10 mouse cellular contexts compared by ENCODE assay signal in the genomic region with DNA sequence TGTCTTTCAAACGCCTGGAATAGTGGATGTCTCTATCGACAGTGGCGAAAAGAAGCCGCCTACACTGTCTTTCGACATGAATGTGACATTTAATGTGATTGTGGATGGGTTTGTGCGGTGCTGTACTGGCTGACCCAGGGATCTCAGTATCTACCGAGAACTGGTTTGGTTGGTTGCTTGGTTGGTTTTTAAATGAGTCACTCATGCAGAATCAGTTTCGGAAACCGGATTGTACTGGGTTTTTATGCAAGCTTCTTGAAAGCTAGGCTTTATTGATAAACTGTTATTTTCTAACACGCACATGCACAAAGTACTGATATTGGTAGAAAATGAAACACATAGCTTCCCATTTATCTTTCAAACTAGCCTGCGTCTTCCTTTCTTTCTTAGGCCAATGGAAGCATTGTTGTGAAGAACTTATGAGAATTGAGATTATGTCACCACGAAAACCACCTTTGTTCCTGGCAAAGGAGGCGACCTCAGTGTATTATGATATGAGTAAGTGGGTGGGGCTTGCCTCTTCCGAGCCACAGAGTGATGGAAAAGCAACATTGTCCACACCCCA.
A peak's percentile ranks its signal among the peaks of the same experiment; 100 is the strongest.
DNase-seq lines count a peak whose midpoint lies in the region; ATAC-seq lines count a peak whose summit lies in the region.
"Had no signal": no experiment of that assay in that cellular context is flagged by ENCODE, and none has a peak within 500 bp of the region (broad histone marks: within the 10 kb centered on the region; RNA-seq: fewer than 3 reads in every experiment).

No protein-coding gene starts in this region.

- ATAC-seq in forebrain, embryonic 11.5 days (replicated peaks; ENCODE audit: low FRiP score): 0 out of 2 replicates have a peak, but pooled peaks have one; percentile 15
- peak; percentile 77 for ATAC-seq in CD4-positive, CD25-positive, alpha-beta regulatory T cell, adult 4 months
- peak; percentile 17 for ATAC-seq in forebrain, embryonic 15.5 days (replicated peaks)

- H3K27ac ChIP-seq in forebrain, embryonic 11.5 days (ENCODE audit: low read depth, low read length): 0 out of 2 replicates have a peak overlapping the region, but pooled peaks have one; percentile 19
- H3K27ac ChIP-seq in forebrain, embryonic 10.5 days: no peak overlapping the region
- peak overlapping the region; percentile 78 for H3K27ac ChIP-seq in forebrain, embryonic 15.5 days (replicated peaks)
- H3K27ac ChIP-seq in midbrain, embryonic 10.5 days (replicated peaks): peak overlapping the region; percentile 1; the same call in 1 of the 2 replicates
- H3K27ac ChIP-seq: limb, embryonic 15.5 days had no signal

- H3K36me3 ChIP-seq in forebrain, embryonic 11.5 days (ENCODE audit: control insufficient read depth, insufficient read depth, low read length): peaks cover 9% of the 10 kb centered on the region; the same call in 1 of the 2 replicates
- H3K36me3 ChIP-seq in forebrain, embryonic 10.5 days (replicated peaks): peaks cover 58% of the 10 kb centered on the region
- no peaks in the 10 kb centered on the region for H3K36me3 ChIP-seq in forebrain, embryonic 15.5 days
- H3K36me3 ChIP-seq in midbrain, embryonic 10.5 days: peaks cover 57% of the 10 kb centered on the region
- H3K36me3 ChIP-seq: limb, embryonic 15.5 days had no signal

- H3K4me3 ChIP-seq in forebrain, embryonic 11.5 days (ENCODE audit: low read depth, low read length): no peak overlapping the region
- no peak overlapping the region for H3K4me3 ChIP-seq in forebrain, embryonic 10.5 days
- no peak overlapping the region for H3K4me3 ChIP-seq in forebrain, embryonic 15.5 days
- no peak overlapping the region for H3K4me3 ChIP-seq in midbrain, embryonic 10.5 days
- H3K4me3 ChIP-seq: limb, embryonic 15.5 days had no signal

- 72% methylated on average over 14 of the region's 14 CpGs for WGBS in forebrain, embryonic 11.5 days
- 81% methylated on average over 14 of the region's 14 CpGs for WGBS in forebrain, embryonic 10.5 days
- 45% methylated on average over 14 of the region's 14 CpGs for WGBS in forebrain, embryonic 15.5 days
- WGBS in midbrain, embryonic 10.5 days: 85% methylated on average over 14 of the region's 14 CpGs

- 0 out of 2 replicates have a peak, but pooled peaks cover 1% of the 10 kb centered on the region for H3K4me1 ChIP-seq in forebrain, embryonic 11.5 days (replicated peaks; ENCODE audit: control insufficient read depth, insufficient read depth, low read length)
- H3K4me1 ChIP-seq in forebrain, embryonic 10.5 days: peaks cover 42% of the 10 kb centered on the region
- peaks cover 16% of the 10 kb centered on the region for H3K4me1 ChIP-seq in forebrain, embryonic 15.5 days
- peaks cover 34% of the 10 kb centered on the region for H3K4me1 ChIP-seq in midbrain, embryonic 10.5 days
- H3K4me1 ChIP-seq: limb, embryonic 15.5 days had no signal

- no peak for DNase-seq in forebrain, embryonic 11.5 days (ENCODE audit: low spot score)
- no peak for DNase-seq in forebrain, embryonic 10.5 days (ENCODE audit: extremely low spot score, low spot score)
- DNase-seq in midbrain, embryonic 10.5 days (ENCODE audit: low spot score): no peak
- no peak for DNase-seq in B cell, adult 2 months
- no peak for DNase-seq in gastrocnemius, postnatal 25 days
- DNase-seq in liver: no peak
- DNase-seq: cerebellum, adult 9-11 months had no signal

- H3K9me3 ChIP-seq in forebrain, embryonic 11.5 days (ENCODE audit: control insufficient read depth, low read length): no peaks in the 10 kb centered on the region
- H3K9me3 ChIP-seq in forebrain, embryonic 10.5 days: no peaks in the 10 kb centered on the region; the same call in 1 of the 2 replicates
- H3K9me3 ChIP-seq in forebrain, embryonic 15.5 days: no peaks in the 10 kb centered on the region
- no peaks in the 10 kb centered on the region for H3K9me3 ChIP-seq in midbrain, embryonic 10.5 days (replicated peaks)
- H3K9me3 ChIP-seq: limb, embryonic 15.5 days had no signal

- no peaks in the 10 kb centered on the region for H3K27me3 ChIP-seq in forebrain, embryonic 11.5 days (ENCODE audit: control insufficient read depth, insufficient read depth, low read length)
- no peaks in the 10 kb centered on the region for H3K27me3 ChIP-seq in forebrain, embryonic 10.5 days (ENCODE audit: poor library complexity, severe bottlenecking)
- H3K27me3 ChIP-seq in forebrain, embryonic 15.5 days: no peaks in the 10 kb centered on the region
- H3K27me3 ChIP-seq in midbrain, embryonic 10.5 days (ENCODE audit: low read depth, poor library complexity, severe bottlenecking): peaks cover 3% of the 10 kb centered on the region; the same call in 1 of the 2 replicates
- H3K27me3 ChIP-seq: limb, embryonic 15.5 days had no signal

- H3K4me2 ChIP-seq in forebrain, embryonic 11.5 days (ENCODE audit: low read depth, low read length, severe bottlenecking): no peak overlapping the region
- 0 out of 2 replicates have a peak overlapping the region, but pooled peaks have one; percentile 16 for H3K4me2 ChIP-seq in forebrain, embryonic 15.5 days (replicated peaks)
- H3K4me2 ChIP-seq: limb, embryonic 15.5 days had no signal

- 0 out of 2 replicates have a peak overlapping the region, but pooled peaks have one; percentile 3 for H3K9ac ChIP-seq in forebrain, embryonic 11.5 days (ENCODE audit: low read length)
- H3K9ac ChIP-seq in forebrain, embryonic 15.5 days (replicated peaks): no peak overlapping the region
- H3K9ac ChIP-seq: limb, embryonic 15.5 days had no signal

Comparison
In these comparisons a context has a peak if more than half of its experiments do, and no peak if none do; other contexts are left out.
1. ATAC-seq: peak in every context shown above with its lines; median percentile 77 in CD4-positive, CD25-positive, alpha-beta regulatory T cell, adult 4 months; 17 in forebrain, embryonic 15.5 days; 15 in forebrain, embryonic 11.5 days.